ENCODE assay signal across 40 mouse cellular contexts in the genomic region with DNA sequence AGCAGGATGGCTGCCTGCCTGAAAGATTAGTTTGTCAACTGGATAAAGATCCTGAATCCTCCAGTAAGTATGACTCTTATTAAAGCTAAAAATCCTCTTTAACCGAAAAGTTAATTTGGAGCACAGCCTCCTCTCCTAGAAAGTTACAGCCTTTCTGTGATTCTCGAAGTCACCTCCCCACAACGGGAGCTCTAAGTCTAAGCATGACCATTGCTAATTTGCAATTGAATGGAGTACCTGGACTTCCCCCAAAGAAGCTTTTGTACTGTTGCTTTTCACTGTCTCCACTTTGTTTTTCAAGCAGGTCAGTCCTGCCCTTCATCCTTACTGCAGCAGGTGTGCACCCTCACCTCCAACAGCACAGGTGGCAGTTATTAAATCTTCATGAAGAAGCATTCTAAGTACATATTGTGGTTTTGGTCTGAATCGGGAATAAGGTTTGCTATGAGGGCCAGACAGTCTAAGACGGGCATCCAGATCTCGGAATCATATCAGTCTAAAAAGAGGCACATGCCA. TPM values are rescaled to one million over a fixed set of nuclear protein-coding genes. Genes with fewer than 3 reads are reported as not detected.
"Had no signal": no experiment of that assay in that cellular context is flagged by ENCODE, and none has a peak within 500 bp of the region (broad histone marks: within the 10 kb centered on the region; RNA-seq: fewer than 3 reads in every experiment).

No protein-coding gene starts in this region.

- H3K27me3 ChIP-seq: heart, embryonic 13.5 days; heart, embryonic 15.5 days; hindbrain, embryonic 13.5 days; hindbrain, embryonic 15.5 days; limb, embryonic 13.5 days; limb, embryonic 15.5 days; liver, embryonic 12.5 days had no signal

- H3K4me1 ChIP-seq: heart, embryonic 10.5 days; heart, embryonic 13.5 days; heart, embryonic 15.5 days; hindbrain, embryonic 13.5 days; hindbrain, embryonic 15.5 days; limb, embryonic 13.5 days; limb, embryonic 15.5 days; liver, embryonic 12.5 days had no signal

- H3K9ac ChIP-seq: heart, embryonic 13.5 days; heart, embryonic 15.5 days; hindbrain, embryonic 13.5 days; hindbrain, embryonic 15.5 days; limb, embryonic 13.5 days; limb, embryonic 15.5 days; liver, embryonic 12.5 days; liver, embryonic 14.5 days had no signal

- ATAC-seq: hindbrain, postnatal 0 days; intestine, postnatal 0 days; liver, embryonic 12.5 days had no signal

- H3K4me2 ChIP-seq: heart, embryonic 13.5 days; heart, embryonic 15.5 days; hindbrain, embryonic 13.5 days; hindbrain, embryonic 15.5 days; limb, embryonic 13.5 days; limb, embryonic 15.5 days; liver, embryonic 12.5 days had no signal

- H3K27ac ChIP-seq: gastrocnemius, adult 2 months; heart, embryonic 10.5 days; heart, embryonic 13.5 days; heart, embryonic 15.5 days; hindbrain, embryonic 13.5 days; hindbrain, embryonic 15.5 days; hindbrain, postnatal 0 days; layer of hippocampus, adult 2 months; left cerebral cortex, adult 2 months; limb, embryonic 13.5 days; limb, embryonic 15.5 days; liver, embryonic 12.5 days; liver, embryonic 14.5 days had no signal

- DNase-seq: gastrocnemius, adult 2 months; gastrocnemius, postnatal 10 days; gastrocnemius, postnatal 25 days; heart, adult 18-20 months; heart, postnatal 14 days; heart, postnatal 36 days; kidney, adult 18-20 months; kidney, adult 8-10 months; kidney, postnatal 10 days; kidney, postnatal 25 days; kidney, postnatal 4 days; left cerebral cortex, postnatal 4 days had no signal

- H3K9me3 ChIP-seq: heart, embryonic 10.5 days; heart, embryonic 13.5 days; heart, embryonic 15.5 days; hindbrain, embryonic 13.5 days; hindbrain, embryonic 15.5 days; limb, embryonic 13.5 days; limb, embryonic 15.5 days; liver, embryonic 12.5 days had no signal

- H3K4me3 ChIP-seq: gastrocnemius, adult 2 months; heart, embryonic 10.5 days; heart, embryonic 13.5 days; heart, embryonic 15.5 days; hindbrain, embryonic 13.5 days; hindbrain, embryonic 15.5 days; layer of hippocampus, adult 2 months; left cerebral cortex, adult 2 months; limb, embryonic 13.5 days; limb, embryonic 15.5 days; liver, embryonic 12.5 days had no signal

RNA-seq across cellular contexts. Expression of a gene that starts 45.4 kb away (rescaled TPM):
- total RNA-seq: gastrocnemius, adult 2 months; gastrocnemius, postnatal 25 days; gastrocnemius, postnatal 4 days; heart, adult 18-20 months; heart, postnatal 14 days; heart, postnatal 36 days; hindbrain, postnatal 0 days; layer of hippocampus, adult 2 months; layer of hippocampus, postnatal 10 days; layer of hippocampus, postnatal 25 days; left cerebral cortex, adult 2 months; left cerebral cortex, postnatal 10 days; left cerebral cortex, postnatal 25 days; left cerebral cortex, postnatal 4 days; liver, adult 2 months had no signal
- polyA plus RNA-seq: heart, embryonic 10.5 days; hindbrain, embryonic 11.5 days; hindbrain, embryonic 13.5 days; hindbrain, embryonic 15.5 days; hindbrain, postnatal 0 days; intestine, embryonic 14.5 days; kidney, embryonic 14.5 days; limb, embryonic 11.5 days had no signal

RNA-seq across cellular contexts. Expression of a gene that starts 46.7 kb away (rescaled TPM):
- total RNA-seq: gastrocnemius, adult 2 months; gastrocnemius, postnatal 25 days; granulocyte monocyte progenitor cell, adult 5-6 weeks; hematopoietic stem cell, adult 5-6 weeks; liver, adult 2 months had no signal
- polyA plus RNA-seq: liver, adult 2 months had no signal

RNA-seq across cellular contexts. Expression of a gene that starts 47.6 kb away (rescaled TPM):
- total RNA-seq: gastrocnemius, adult 2 months; gastrocnemius, postnatal 10 days; gastrocnemius, postnatal 25 days; gastrocnemius, postnatal 4 days; granulocyte monocyte progenitor cell, adult 5-6 weeks; heart, adult 18-20 months; heart, adult 8-10 months; heart, postnatal 14 days; heart, postnatal 36 days; hematopoietic stem cell, adult 5-6 weeks; liver, adult 2 months had no signal
- polyA plus RNA-seq: heart, embryonic 13.5 days; heart, embryonic 15.5 days; heart, postnatal 0 days; intestine, embryonic 14.5 days; intestine, postnatal 0 days; kidney, embryonic 14.5 days; kidney, embryonic 16.5 days; limb, embryonic 11.5 days; limb, embryonic 13.5 days; limb, embryonic 15.5 days; liver, adult 2 months; liver, embryonic 12.5 days; liver, embryonic 14.5 days had no signal
